Mouse (Mus musculus) thymus, adult 2 months (tissue): Measurements from ENCODE around the gene St6galnac4. TPM values are rescaled to one million over a fixed set of nuclear protein-coding genes. Genes with fewer than 3 reads are reported as not detected.

Source experiments
- DNase-seq: peaks from one replicate; pipeline ENCODE4 v3.0.0; 2021
- H3K27ac ChIP-seq: fragments of 200-500 bp; 2 replicates; pipeline ENCODE4 v1.5.1; 2012; ENCODE audit warnings: low read length, control low read depth; ENCODE audit not compliant: control insufficient read depth, insufficient read depth
- H3K27me3 ChIP-seq: fragments of 200-500 bp; 2 replicates; pipeline ENCODE4 v1.6.1; 2012; ENCODE audit warnings: mild to moderate bottlenecking, low read length, moderate library complexity, mixed read lengths; ENCODE audit not compliant: control insufficient read depth, insufficient read depth
- H3K36me3 ChIP-seq: fragments of 200-500 bp; 2 replicates; pipeline ENCODE4 v1.6.1; 2012; ENCODE audit warnings: mild to moderate bottlenecking, low read length, moderate library complexity; ENCODE audit not compliant: control insufficient read depth, insufficient read depth
- H3K4me1 ChIP-seq: fragments of 200-500 bp; replicated peaks from 2 replicates; pipeline ENCODE4 v1.6.1; 2012; ENCODE audit warnings: low read length; ENCODE audit not compliant: control insufficient read depth, insufficient read depth
- H3K4me3 ChIP-seq: fragments of 200-500 bp; 2 replicates; pipeline ENCODE4 v1.5.1; 2012; ENCODE audit warnings: mild to moderate bottlenecking, low read length, control low read depth, moderate library complexity; ENCODE audit not compliant: control insufficient read depth, insufficient read depth
- CTCF ChIP-seq: fragments of 200-500 bp; IDR thresholded peaks from 2 replicates; pipeline ENCODE4 v1.5.1; 2012; ENCODE audit warnings: mild to moderate bottlenecking, control low read depth, low read length, moderate library complexity, borderline replicate concordance; ENCODE audit not compliant: control insufficient read depth, poor library complexity, insufficient read depth; ENCODE audit errors: extremely low read depth
- POLR2A ChIP-seq: fragments of 200-500 bp; IDR thresholded peaks from 2 replicates; pipeline ENCODE4 v1.6.1; 2012; ENCODE audit warnings: mild to moderate bottlenecking, low read length, control low read depth, moderate library complexity; ENCODE audit not compliant: control insufficient read depth, poor library complexity, insufficient read depth; ENCODE audit errors: extremely low read depth
- WGBS: fragments of 180-500 bp; shearing (Covaris S2); methylation state at CpG from one replicate; pipeline ENCODE4 v1.1.7; 2018; 5-methylcytosine and 5-hydroxymethylcytosine counted together
- polyA plus RNA-seq: library from polyadenylated mRNA; depleted of rRNA; stranded (reverse); fragments of >200 nt; gene quantifications from 2 replicates; pipeline ENCODE4 v1.2.3, GENCODE M21; 2012

The St6galnac4 gene
- polyA plus RNA-seq, 1 experiment = 29.3 TPM

- no peak for DNase-seq
- peaks cover 27% of the 10 kb centered on the region for H3K4me1 ChIP-seq
- no peaks in the 10 kb centered on the region for H3K27me3 ChIP-seq
- no peak overlapping the region for H3K4me3 ChIP-seq
- 43% methylated on average over 6 of the region's 6 CpGs for WGBS
- no peaks in the 10 kb centered on the region for H3K36me3 ChIP-seq
- no peak for TF ChIP-seq POLR2A
- no peak for TF ChIP-seq CTCF
- H3K27ac ChIP-seq = no peak overlapping the region
Measured at GRCm38 (mm10) chr2:32549764-32550163, 37.1 kb upstream of the St6galnac4 start.

GRCm38 (mm10) chr2:32551236-32551635 lies 35.7 kb upstream of the St6galnac4 start:
- WGBS = 95% methylated on average over 5 of the region's 5 CpGs
- TF ChIP-seq CTCF (no peak), POLR2A (no peak)
- H3K27me3 ChIP-seq = no peaks in the 10 kb centered on the region

GRCm38 (mm10) chr2:32553592-32554148 lies 33.2 kb upstream of the St6galnac4 start:
- Histone ChIP-seq H3K4me3 (0 out of 2 replicates have a peak overlapping the region, but pooled peaks have one; percentile 13), H3K27me3 (no peaks in the 10 kb centered on the region), H3K36me3 (no peaks in the 10 kb centered on the region), H3K4me1 (peaks cover 53% of the 10 kb centered on the region), H3K27ac (peak overlapping the region; percentile 80)
- 10% methylated on average over 7 of the region's 7 CpGs for WGBS
- DNase-seq = no peak
- TF ChIP-seq POLR2A = no peak

More at GRCm38 (mm10) chr2:32551236-32551635, 35.7 kb upstream of the St6galnac4 start:
- Histone ChIP-seq H3K4me1 (peaks cover 42% of the 10 kb centered on the region), H3K27ac (no peak overlapping the region), H3K4me3 (no peak overlapping the region), H3K36me3 (no peaks in the 10 kb centered on the region)
- DNase-seq = no peak

GRCm38 (mm10) chr2:32555484-32555883 lies 31.4 kb upstream of the St6galnac4 start:
- Histone ChIP-seq H3K27ac (peak overlapping the region; percentile 59), H3K4me3 (no peak overlapping the region), H3K4me1 (peaks cover 49% of the 10 kb centered on the region), H3K36me3 (no peaks in the 10 kb centered on the region), H3K27me3 (no peaks in the 10 kb centered on the region)
- no peak for DNase-seq
- 74% methylated on average over 4 of the region's 4 CpGs for WGBS
- no peak for TF ChIP-seq POLR2A
- 0 out of 2 replicates have a peak, but pooled peaks have one; percentile 28 for TF ChIP-seq CTCF

- H3K27ac ChIP-seq = peak overlapping the region; percentile 70
Measured at GRCm38 (mm10) chr2:32556019-32556418, 30.9 kb upstream of the St6galnac4 start.

GRCm38 (mm10) chr2:32559570-32559969 lies 27.3 kb upstream of the St6galnac4 start:
- Histone ChIP-seq H3K4me3 (no peak overlapping the region), H3K27me3 (no peaks in the 10 kb centered on the region), H3K36me3 (peaks cover 6% of the 10 kb centered on the region; the same call in 1 of the 2 replicates), H3K4me1 (peaks cover 34% of the 10 kb centered on the region), H3K27ac (no peak overlapping the region)
- 95% methylated on average over 5 of the region's 5 CpGs for WGBS
- no peak for TF ChIP-seq CTCF
- TF ChIP-seq POLR2A = no peak
- DNase-seq = no peak

More at GRCm38 (mm10) chr2:32556019-32556418, 30.9 kb upstream of the St6galnac4 start:
- TF ChIP-seq CTCF = no peak
- no peak for TF ChIP-seq POLR2A
- no peaks in the 10 kb centered on the region for H3K36me3 ChIP-seq
- H3K4me1 ChIP-seq = peaks cover 49% of the 10 kb centered on the region
- H3K4me3 ChIP-seq = no peak overlapping the region
- whole genome bisulfite sequencing = 26% methylated on average over 7 of the region's 7 CpGs
- peak; percentile 44 for DNase-seq
- H3K27me3 ChIP-seq = no peaks in the 10 kb centered on the region
